Mouse (Mus musculus): Measurements from ENCODE around the gene Fdxr.

GRCm38 (mm10) chr11:115257775-115258510, 18.9 kb downstream of the Fdxr start:
- no peak for TF ChIP-seq POLR2A (IDR thresholded peaks at IDR 0.05; ENCODE audit: borderline replicate concordance, insufficient read depth, low read length)
- TF ChIP-seq CTCF (IDR thresholded peaks at IDR 0.05; ENCODE audit: borderline replicate concordance, insufficient read depth, low read depth, low read length): no peak
